Mouse (Mus musculus) effector memory CD4-positive, alpha-beta T cell, adult 5 months (primary cell): ENCODE data around the gene Phf20. TPM values are rescaled to one million over a fixed set of nuclear protein-coding genes. Genes with fewer than 3 reads are reported as not detected.

Experiments
- polyA plus RNA-seq: library from polyadenylated mRNA; unstranded; fragments of 100-300 nt; shearing (Covaris generic); gene quantifications from one replicate; pipeline ENCODE4 v1.2.1, GENCODE M21; 2017

The Phf20 gene
- polyA plus RNA-seq, result 63.6 TPM

DNA sequence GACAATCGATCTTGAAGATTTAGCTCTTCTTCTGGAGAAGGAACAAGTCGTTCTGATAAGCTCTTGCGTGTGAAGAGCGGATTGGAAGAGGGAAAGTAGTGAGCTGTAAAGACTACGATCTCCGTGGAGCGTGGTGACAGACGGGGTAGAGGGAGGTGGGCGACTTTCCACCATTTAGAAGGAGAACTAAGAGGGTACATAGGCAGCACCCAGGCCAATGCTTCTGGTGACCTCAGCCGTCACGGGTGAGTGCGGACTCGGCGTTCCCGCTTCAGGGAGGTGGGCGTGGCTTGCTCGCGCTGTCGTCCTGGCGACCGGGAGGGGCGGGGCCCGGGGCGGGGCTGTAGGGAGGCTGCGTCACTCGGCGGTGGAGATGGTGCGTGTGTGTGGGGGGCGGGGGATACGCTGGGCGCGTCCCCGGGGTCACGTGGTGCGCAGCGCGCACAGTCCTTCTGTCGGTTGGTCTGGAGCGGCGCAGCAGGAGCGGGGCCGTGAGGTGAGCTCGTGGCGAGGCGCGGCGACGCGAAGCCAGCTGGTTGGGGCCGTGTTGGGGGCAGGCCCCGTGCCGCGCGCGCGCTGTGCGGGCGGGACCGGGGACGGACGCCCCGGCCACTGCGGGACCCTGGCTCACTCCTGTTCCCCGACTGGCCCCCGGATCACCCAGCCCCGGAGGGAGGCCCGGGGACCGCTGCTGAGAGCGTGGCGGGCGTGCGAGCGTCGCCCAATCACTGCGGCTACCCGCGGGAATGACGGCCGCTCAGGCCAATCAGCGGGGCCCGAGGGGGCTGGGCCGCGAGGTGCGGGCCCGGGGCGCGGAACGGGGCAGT, at the start of gene Phf20:
TSS of gene Phf20 (plus strand) at position 165 of the 827 bp plus-strand sequence.

DNA sequence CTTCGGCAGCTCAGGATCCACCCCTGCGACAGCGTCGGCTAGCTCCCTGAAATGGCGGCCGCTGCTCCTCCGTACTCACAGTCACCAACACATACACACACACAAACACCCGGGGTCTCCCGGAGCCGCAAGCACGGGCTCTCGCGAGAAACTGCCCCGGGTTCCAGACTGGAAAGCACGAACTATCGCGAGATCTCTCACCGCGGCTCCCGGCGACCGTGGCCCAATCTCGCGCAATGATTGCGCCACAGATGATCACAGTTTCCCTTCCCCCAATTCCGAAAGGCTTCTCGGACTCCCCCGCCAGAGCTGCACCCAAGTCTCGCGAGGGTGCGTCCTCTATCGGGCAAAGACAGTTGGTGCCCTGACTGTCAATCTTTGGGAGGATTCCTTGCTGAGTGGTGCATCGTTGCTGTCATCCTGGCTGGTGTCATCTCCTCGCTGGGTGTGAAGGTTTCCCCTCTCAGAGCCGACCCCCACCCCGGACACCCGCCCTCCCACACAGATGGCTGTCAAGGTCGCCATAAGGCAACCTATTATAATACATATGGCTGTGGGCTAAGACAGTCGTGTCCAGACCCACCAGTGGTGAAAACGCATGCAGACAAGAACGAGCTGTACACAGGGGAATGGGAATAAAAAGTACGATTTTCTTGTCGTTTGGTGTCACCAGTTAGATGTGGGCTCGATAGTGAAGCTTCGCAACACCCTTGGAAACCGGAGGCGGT, 16.0 kb upstream of the Phf20 start, which contains the start of gene Rbm39:
TSS of gene Rbm39 (minus strand) at position 145 of the 728 bp plus-strand sequence.

DNA sequence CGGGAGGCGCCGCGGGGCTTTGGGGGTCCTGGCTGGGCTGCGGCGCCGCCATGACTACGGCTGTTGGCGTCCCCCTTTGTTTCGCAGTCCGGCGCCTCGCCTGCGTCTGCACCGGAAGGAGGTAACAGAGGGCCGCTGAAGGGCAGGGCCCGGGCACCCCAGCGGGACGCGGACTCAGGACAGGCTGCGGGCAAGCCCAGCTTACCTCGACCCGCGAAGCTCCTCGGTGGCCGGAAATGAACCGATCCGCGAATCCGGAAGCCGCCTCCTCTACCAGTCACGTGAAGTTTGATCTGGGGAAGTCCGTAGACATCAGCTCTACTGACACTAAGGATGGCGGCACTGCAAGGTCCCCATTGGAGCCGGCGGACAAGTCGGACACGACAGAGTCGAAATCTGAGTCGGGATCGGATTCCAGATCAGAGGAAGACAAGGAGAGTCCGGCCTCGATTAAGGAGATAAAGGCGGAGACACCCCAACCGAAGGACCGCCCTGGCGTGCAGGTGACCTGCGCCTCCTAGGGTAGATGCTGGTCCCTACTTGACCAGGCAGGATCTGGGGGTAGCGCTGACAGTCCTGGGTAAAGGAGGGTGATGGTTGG, 116.1 kb downstream of the Phf20 start, which contains the start of the genes Cnbd2 and Scand1:
TSS of gene Cnbd2 (plus strand) at position 3 of the 601 bp plus-strand sequence.
TSS of gene Scand1 (minus strand) at position 408 of the 601 bp plus-strand sequence.

Other genes with a start within 250 kb of the Phf20 start
- 21.9 TPM for gene Cep250, start 240.0 kb upstream of the Phf20 start, polyA plus RNA-seq
- gene 6430550D23Rik, start 188.5 kb upstream of the Phf20 start, polyA plus RNA-seq, result 1.2 TPM
- gene Ergic3, start 188.4 kb upstream of the Phf20 start, polyA plus RNA-seq, result 105 TPM
- not detected for gene Fer1l4, start 143.5 kb upstream of the Phf20 start, polyA plus RNA-seq
- 4.3 TPM for gene Spag4, start 131.3 kb upstream of the Phf20 start, polyA plus RNA-seq
- 60.0 TPM for gene Cpne1, start 84.5 kb upstream of the Phf20 start, polyA plus RNA-seq
- gene Rbm12, start 84.5 kb upstream of the Phf20 start, polyA plus RNA-seq, result 52.0 TPM
- 29.0 TPM for gene Gm28036, start 69.4 kb upstream of the Phf20 start, polyA plus RNA-seq
- gene Romo1, start 52.4 kb upstream of the Phf20 start, polyA plus RNA-seq, result 128 TPM
- 33.4 TPM for gene Nfs1, start 52.3 kb upstream of the Phf20 start, polyA plus RNA-seq
- 1,812 TPM for gene Rbm39, start 16.2 kb upstream of the Phf20 start, polyA plus RNA-seq
- gene Cnbd2, start 115.8 kb downstream of the Phf20 start, polyA plus RNA-seq, result 5.3 TPM
- 74.1 TPM for gene Scand1, start 116.2 kb downstream of the Phf20 start, polyA plus RNA-seq
- gene Epb41l1, start 224.4 kb downstream of the Phf20 start, polyA plus RNA-seq, result 0.25 TPM